Mouse (Mus musculus) gastrocnemius, postnatal 25 days (tissue): ENCODE measurements around the gene Cd8a. TPM values are rescaled to one million over a fixed set of nuclear protein-coding genes. Genes with fewer than 3 reads are reported as not detected.

Experiments
- DNase-seq: peaks from one replicate; pipeline ENCODE4 v3.0.0; 2022
- total RNA-seq, 2 experiments: library from RNA; stranded (reverse); gene quantifications; 1 replicate in 1 of 2; 2 replicates in 1 of 2; pipeline ENCODE4 v1.2.3; 2021

Cd8a gene
- total RNA-seq, 2 experiments from 2014 or later: 0.51 TPM; not detected in 1

GRCm38 (mm10) chr6:71371085-71371605, 2.1 kb upstream of the Cd8a start:
- DNase-seq: no peak

- no peak for DNase-seq
These were observed 1.0 kb upstream of the Cd8a start for GRCm38 (mm10) chr6:71372041-71372720.

GRCm38 (mm10) chr6:71374311-71374829, 1.1 kb downstream of the Cd8a start:
- no peak for DNase-seq

DNA sequence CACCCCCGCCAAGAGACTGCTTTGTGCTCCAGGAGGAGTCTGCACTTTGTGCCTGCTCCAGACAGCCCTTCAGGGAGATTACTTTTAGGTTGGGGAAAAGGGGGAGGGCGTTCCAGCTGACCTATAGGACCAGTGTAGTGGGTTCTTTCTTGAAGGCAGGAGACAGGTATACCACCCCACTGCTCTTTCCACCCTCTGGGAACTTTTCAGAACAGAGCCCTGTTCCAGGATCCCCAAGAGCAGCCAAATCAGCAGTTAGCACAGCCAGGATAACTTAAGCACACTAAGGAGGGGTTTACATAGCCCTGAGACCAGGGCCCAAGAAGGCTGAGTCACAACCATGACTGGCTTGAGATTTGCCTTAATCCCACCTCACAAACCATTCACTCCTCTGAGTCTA, 1.7 kb downstream of the Cd8a start:
- no peak for DNase-seq

GRCm38 (mm10) chr6:71376711-71377110, 3.5 kb downstream of the Cd8a start:
- DNase-seq: no peak

- no peak for DNase-seq
These were observed 8.4 kb downstream of the Cd8a start for GRCm38 (mm10) chr6:71381654-71382053.

GRCm38 (mm10) chr6:71390496-71390895, 17.3 kb downstream of the Cd8a start:
- no peak for DNase-seq

GRCm38 (mm10) chr6:71396016-71396415, 22.8 kb downstream of the Cd8a start:
- DNase-seq: no peak

GRCm38 (mm10) chr6:71396761-71397160, 23.5 kb downstream of the Cd8a start:
- DNase-seq: no peak

GRCm38 (mm10) chr6:71398829-71399609, 25.8 kb downstream of the Cd8a start:
- no peak for DNase-seq

- no peak for DNase-seq
These were observed 41.4 kb downstream of the Cd8a start for GRCm38 (mm10) chr6:71414624-71415023.

- no peak for DNase-seq
These were observed 42.2 kb downstream of the Cd8a start for GRCm38 (mm10) chr6:71415446-71415845.

- no peak for DNase-seq
These were observed 45.6 kb downstream of the Cd8a start for GRCm38 (mm10) chr6:71418874-71419273.

GRCm38 (mm10) chr6:71420848-71421247, 47.6 kb downstream of the Cd8a start:
- no peak for DNase-seq

GRCm38 (mm10) chr6:71422162-71422561, 48.9 kb downstream of the Cd8a start:
- DNase-seq: no peak

DNA sequence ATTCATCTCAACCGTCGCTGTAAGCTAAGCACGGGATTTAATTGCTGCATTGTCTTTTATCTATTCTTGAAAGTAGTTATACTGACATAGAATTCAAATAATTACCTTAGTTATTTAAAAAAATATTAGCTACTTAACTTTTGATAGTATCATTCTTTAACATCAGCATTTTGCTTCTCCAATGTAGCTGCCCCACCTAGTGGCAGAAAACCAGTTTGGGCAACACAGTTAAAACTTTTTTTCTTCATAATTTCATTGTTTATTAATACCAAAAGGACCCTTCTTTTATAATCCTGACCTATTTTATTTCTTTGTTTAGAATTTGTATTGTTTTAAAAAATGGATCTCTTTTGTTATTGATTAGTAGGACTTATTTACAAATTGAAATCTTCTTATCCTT, 49.9 kb downstream of the Cd8a start:
- no peak for DNase-seq

- DNase-seq: no peak
These were observed 52.5 kb downstream of the Cd8a start for GRCm38 (mm10) chr6:71425681-71426080.

DNA sequence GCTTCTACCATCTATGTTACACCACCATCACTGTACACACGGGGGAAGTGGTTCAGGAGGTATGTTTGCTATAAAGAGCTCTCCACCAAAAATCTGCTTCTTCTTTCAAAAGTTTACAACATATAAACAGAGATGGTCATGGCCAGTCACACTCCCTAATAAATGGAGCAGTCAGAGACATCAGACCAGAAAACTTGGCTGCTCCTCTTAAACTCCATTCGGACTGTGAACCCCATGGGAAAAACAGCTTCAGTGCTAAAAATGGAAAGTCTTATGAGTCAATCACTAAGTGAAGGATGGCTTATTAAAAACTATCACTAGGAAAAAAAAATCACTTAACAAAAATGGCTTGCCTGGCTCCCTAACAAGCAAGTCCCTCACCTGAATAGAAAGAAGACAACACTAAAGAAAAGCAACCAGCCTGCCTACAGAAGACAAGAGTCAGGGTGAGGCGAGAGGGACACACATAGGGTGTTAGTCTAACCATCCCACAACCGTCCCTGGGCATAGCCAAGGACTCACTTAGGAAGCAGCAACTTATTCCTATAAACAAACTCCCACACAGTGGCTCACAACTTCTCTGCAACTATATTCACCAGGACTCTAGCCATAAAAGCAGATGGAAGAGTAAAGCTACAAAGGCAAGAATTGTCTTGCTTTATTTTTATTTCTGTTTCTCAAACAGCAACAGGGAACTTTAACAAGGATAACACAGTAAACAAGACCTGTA, 54.9 kb downstream of the Cd8a start:
- DNase-seq: no peak
